Mouse (Mus musculus) thymus, adult 2 months (tissue): ENCODE results near the gene Cd69. TPM values are rescaled to one million over a fixed set of nuclear protein-coding genes. Genes with fewer than 3 reads are reported as not detected.
A peak's percentile ranks its signal among the peaks of the same experiment; 100 is the strongest.

ENCODE experiments used
- DNase-seq: peaks from one replicate; pipeline ENCODE4 v3.0.0; 2021
- H3K27ac ChIP-seq: fragments of 200-500 bp; 2 replicates; pipeline ENCODE4 v1.5.1; 2012; ENCODE audit warnings: low read length, control low read depth; ENCODE audit not compliant: control insufficient read depth, insufficient read depth
- H3K27me3 ChIP-seq: fragments of 200-500 bp; 2 replicates; pipeline ENCODE4 v1.6.1; 2012; ENCODE audit warnings: mild to moderate bottlenecking, low read length, moderate library complexity, mixed read lengths; ENCODE audit not compliant: control insufficient read depth, insufficient read depth
- H3K36me3 ChIP-seq: fragments of 200-500 bp; 2 replicates; pipeline ENCODE4 v1.6.1; 2012; ENCODE audit warnings: mild to moderate bottlenecking, low read length, moderate library complexity; ENCODE audit not compliant: control insufficient read depth, insufficient read depth
- H3K4me1 ChIP-seq: fragments of 200-500 bp; replicated peaks from 2 replicates; pipeline ENCODE4 v1.6.1; 2012; ENCODE audit warnings: low read length; ENCODE audit not compliant: control insufficient read depth, insufficient read depth
- H3K4me3 ChIP-seq: fragments of 200-500 bp; 2 replicates; pipeline ENCODE4 v1.5.1; 2012; ENCODE audit warnings: mild to moderate bottlenecking, low read length, control low read depth, moderate library complexity; ENCODE audit not compliant: control insufficient read depth, insufficient read depth
- CTCF ChIP-seq: fragments of 200-500 bp; IDR thresholded peaks from 2 replicates; pipeline ENCODE4 v1.5.1; 2012; ENCODE audit warnings: mild to moderate bottlenecking, control low read depth, low read length, moderate library complexity, borderline replicate concordance; ENCODE audit not compliant: control insufficient read depth, poor library complexity, insufficient read depth; ENCODE audit errors: extremely low read depth
- POLR2A ChIP-seq: fragments of 200-500 bp; IDR thresholded peaks from 2 replicates; pipeline ENCODE4 v1.6.1; 2012; ENCODE audit warnings: mild to moderate bottlenecking, low read length, control low read depth, moderate library complexity; ENCODE audit not compliant: control insufficient read depth, poor library complexity, insufficient read depth; ENCODE audit errors: extremely low read depth
- WGBS: fragments of 180-500 bp; shearing (Covaris S2); methylation state at CpG from one replicate; pipeline ENCODE4 v1.1.7; 2018; 5-methylcytosine and 5-hydroxymethylcytosine counted together
- polyA plus RNA-seq: library from polyadenylated mRNA; depleted of rRNA; stranded (reverse); fragments of >200 nt; gene quantifications from 2 replicates; pipeline ENCODE4 v1.2.3, GENCODE M21; 2012

Cd69 gene
- polyA plus RNA-seq, 1 experiment = 22.0 TPM

DNA sequence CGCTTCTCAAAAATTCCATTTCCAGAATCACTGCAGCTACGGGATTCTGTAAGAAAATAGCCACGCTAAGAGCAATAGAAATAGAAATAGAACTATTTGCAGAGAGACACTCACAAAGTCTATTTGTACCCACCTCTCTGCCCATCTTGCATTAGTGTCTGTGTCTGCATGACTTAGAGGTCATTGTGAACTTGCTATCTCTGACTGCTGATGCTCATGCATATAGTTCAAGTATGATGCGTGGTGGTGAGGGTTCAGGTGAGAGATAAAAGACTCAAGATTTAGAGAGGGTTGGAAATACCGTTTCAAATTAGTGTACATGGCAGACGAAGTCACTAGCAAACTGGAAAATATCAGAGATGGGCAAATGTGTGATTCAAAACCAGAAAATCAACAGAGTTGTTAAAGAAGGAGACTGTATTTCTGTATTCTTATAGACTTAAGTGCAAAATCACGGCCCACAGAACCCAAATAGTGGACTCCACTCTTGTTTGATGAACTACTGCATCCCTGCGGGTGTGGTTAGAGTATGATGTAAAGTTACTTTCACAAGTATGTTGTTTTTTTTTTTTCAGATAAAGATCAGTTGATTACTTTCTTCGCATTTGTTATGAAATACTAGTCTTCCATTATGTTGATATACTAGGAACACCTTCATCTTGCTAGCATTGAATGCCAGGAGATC, 35.5 kb downstream of the Cd69 start:
- H3K27me3 ChIP-seq = no peaks in the 10 kb centered on the region
- TF ChIP-seq POLR2A (no peak), CTCF (no peak)
- H3K36me3 ChIP-seq = no peaks in the 10 kb centered on the region
- no peak overlapping the region for H3K27ac ChIP-seq
- no peak for DNase-seq
- H3K4me1 ChIP-seq = peaks cover 16% of the 10 kb centered on the region
- H3K4me3 ChIP-seq = no peak overlapping the region
- WGBS = 86% methylated on average over 9 of the region's 9 CpGs

DNA sequence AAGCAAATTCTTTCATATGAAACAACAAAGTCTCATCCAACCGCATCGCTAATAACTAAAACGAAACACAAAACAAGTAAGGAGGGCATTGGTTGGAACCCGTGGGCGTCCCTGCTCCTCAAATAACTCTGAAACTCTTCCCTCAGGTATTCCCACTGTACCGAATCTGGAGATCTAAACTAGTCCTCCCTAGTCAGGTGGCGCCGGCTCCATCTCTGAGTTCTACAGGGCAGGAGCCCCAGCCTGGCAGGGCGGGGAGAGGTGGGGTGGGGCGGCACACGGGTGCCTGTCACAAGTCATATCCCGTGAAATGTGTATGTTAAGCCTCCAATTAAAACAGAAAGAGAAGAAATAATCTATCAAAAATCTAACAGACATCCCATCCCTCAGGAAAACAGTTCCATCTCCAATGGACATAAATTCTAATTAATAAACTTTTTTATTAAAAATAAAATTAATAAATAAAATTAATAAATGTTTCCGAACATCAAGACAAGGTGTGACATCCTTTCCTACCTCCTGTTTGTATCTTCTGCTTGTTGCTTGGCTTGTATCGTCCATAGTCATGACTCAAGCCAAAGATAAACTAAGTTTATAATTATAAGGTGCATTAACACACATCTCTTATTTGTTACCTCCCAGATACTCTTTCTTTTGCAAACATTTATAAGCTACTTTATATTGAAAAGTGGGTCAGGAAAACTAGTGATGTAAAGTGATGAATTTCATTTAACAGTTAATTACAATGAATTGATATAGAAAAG, 36.8 kb downstream of the Cd69 start:
- TF ChIP-seq POLR2A (no peak), CTCF (no peak)
- Histone ChIP-seq H3K36me3 (no peaks in the 10 kb centered on the region), H3K4me1 (peaks cover 27% of the 10 kb centered on the region), H3K27ac (peak overlapping the region; percentile 99), H3K4me3 (peak overlapping the region; percentile 56), H3K27me3 (no peaks in the 10 kb centered on the region)
- WGBS = 9% methylated on average over 14 of the region's 14 CpGs
- peak; percentile 79 for DNase-seq

- Histone ChIP-seq H3K27ac (peak overlapping the region; percentile 99), H3K4me3 (peak overlapping the region; percentile 59), H3K4me1 (peaks cover 30% of the 10 kb centered on the region), H3K27me3 (no peaks in the 10 kb centered on the region), H3K36me3 (no peaks in the 10 kb centered on the region)
- DNase-seq = peak; percentile 93
- WGBS = under 1% methylated on average over 16 of the region's 16 CpGs
- TF ChIP-seq CTCF (peak; percentile 78), POLR2A (peak; percentile 55; the same call in 1 of the 2 replicates)
Observed at GRCm38 (mm10) chr6:129237350-129238274, 37.6 kb downstream of the Cd69 start.

DNA sequence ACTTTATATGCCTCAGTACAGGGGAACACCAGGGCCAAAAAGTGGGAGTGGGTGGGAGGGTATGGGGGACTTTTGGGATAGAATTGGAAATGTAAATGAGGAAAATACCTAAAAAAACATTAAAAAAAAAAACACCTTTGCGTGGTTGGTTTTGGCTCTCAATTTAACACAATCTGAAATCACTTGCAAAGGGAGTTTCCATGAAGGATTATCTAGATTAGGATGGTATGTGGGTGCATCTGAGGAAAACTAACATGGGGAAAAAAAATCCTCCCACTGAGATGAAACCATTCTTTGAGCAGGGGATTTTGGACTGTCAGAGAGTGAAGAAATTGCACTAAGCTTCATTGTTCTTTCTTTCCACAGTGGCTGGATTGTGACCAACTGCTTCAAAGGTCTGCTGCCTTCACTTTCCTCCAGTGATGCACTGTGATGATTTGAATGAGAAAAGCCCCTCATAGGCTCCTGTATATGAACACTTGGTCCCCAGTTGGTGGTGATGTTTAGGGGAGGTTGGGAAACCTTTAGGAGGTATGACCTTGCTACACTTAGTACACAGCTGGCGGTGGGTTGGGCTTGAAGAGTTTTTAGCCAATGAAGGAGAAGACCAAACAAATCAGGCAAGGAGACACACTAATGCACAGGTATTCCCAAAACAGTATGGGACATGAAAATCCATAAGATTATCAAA, 38.4 kb downstream of the Cd69 start:
- peaks cover 30% of the 10 kb centered on the region for H3K4me1 ChIP-seq
- TF ChIP-seq CTCF (no peak), POLR2A (no peak)
- WGBS = 31% methylated on average over 2 of the region's 2 CpGs
- H3K27ac ChIP-seq = peak overlapping the region; percentile 99
- DNase-seq = peak; percentile 72
- H3K4me3 ChIP-seq = no peak overlapping the region
- 0 out of 2 replicates have a peak, but pooled peaks cover 4% of the 10 kb centered on the region for H3K36me3 ChIP-seq
- no peaks in the 10 kb centered on the region for H3K27me3 ChIP-seq

- H3K4me3 ChIP-seq = no peak overlapping the region
- DNase-seq = peak; percentile 39
- 0 out of 2 replicates have a peak, but pooled peaks cover 4% of the 10 kb centered on the region for H3K36me3 ChIP-seq
- H3K27ac ChIP-seq = peak overlapping the region; percentile 99
- peaks cover 34% of the 10 kb centered on the region for H3K4me1 ChIP-seq
- WGBS = 23% methylated on average over 5 of the region's 5 CpGs
- no peaks in the 10 kb centered on the region for H3K27me3 ChIP-seq
- no peak for TF ChIP-seq POLR2A
- TF ChIP-seq CTCF = no peak
Observed at GRCm38 (mm10) chr6:129235855-129236461, 39.3 kb downstream of the Cd69 start.

DNA sequence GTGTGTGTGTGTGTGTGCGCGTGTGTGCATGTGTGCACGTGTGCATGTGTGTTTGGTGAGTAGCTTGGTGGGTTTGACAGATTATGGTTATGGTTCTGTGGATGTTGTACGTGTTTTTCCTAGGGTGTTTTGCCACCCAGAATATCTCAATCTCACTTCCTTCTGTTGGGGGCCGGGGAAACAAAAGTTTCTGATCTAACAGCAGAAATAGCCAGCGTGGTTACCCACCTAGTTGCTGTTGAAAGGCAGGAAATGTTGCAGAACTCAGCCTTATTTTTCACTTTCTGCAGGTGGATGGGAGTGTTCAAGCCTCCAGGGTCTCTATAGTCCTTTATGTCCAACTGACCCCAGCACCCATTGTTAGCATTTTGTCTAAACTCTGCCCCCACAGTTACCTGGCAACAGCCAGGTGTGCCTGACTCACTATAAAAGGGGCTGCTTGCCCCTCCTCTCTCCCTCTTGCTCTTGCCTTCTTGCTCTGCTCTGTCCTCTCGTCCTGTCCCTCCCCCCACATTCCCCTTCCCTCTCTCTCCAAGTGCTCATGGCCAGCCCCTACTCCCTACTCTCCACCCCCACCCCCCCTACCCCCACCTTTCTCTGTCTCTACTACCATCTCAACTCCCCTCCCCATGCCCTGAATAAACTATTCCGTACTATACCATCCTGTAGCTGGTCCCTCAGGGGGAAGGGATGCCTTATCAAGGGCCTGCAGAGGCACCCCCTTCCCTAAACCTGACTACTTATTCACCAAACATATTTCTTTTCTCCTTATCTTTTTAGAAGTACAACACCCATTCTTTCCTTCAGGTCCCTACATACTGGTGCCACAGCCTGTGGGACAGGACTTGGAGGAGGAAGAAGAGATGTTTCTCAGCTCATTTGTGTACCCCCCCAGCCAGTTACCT, 40.5 kb downstream of the Cd69 start:
- no peaks in the 10 kb centered on the region for H3K27me3 ChIP-seq
- 0 out of 2 replicates have a peak, but pooled peaks cover 4% of the 10 kb centered on the region for H3K36me3 ChIP-seq
- peak; percentile 72 for DNase-seq
- H3K27ac ChIP-seq = peak overlapping the region; percentile 99
- H3K4me1 ChIP-seq = peaks cover 39% of the 10 kb centered on the region
- WGBS = 4% methylated on average over 6 of the region's 8 CpGs
- no peak for TF ChIP-seq POLR2A
- TF ChIP-seq CTCF = no peak
- H3K4me3 ChIP-seq = peak overlapping the region; percentile 12; the same call in 1 of the 2 replicates
